Mouse (Mus musculus) thymus, adult 2 months (tissue): ENCODE data around the gene Mul1.

Experiments used
- CTCF ChIP-seq: fragments of 200-500 bp; IDR thresholded peaks from 2 replicates; pipeline ENCODE4 v1.5.1; 2012; ENCODE audit warnings: mild to moderate bottlenecking, control low read depth, low read length, moderate library complexity, borderline replicate concordance; ENCODE audit not compliant: control insufficient read depth, poor library complexity, insufficient read depth; ENCODE audit errors: extremely low read depth
- POLR2A ChIP-seq: fragments of 200-500 bp; IDR thresholded peaks from 2 replicates; pipeline ENCODE4 v1.6.1; 2012; ENCODE audit warnings: mild to moderate bottlenecking, low read length, control low read depth, moderate library complexity; ENCODE audit not compliant: control insufficient read depth, poor library complexity, insufficient read depth; ENCODE audit errors: extremely low read depth

GRCm38 (mm10) chr4:138456536-138456935, 22.1 kb downstream of the Mul1 start:
- TF ChIP-seq POLR2A (no peak), CTCF (no peak)
